Mouse (Mus musculus): ENCODE results near the gene Casp3. TPM values are rescaled to one million over a fixed set of nuclear protein-coding genes. Genes with fewer than 3 reads are reported as not detected.
A peak's percentile ranks its signal among the peaks of the same experiment; 100 is the strongest.

The Casp3 gene
- total RNA-seq, 1 experiment from 2014 or later = 165 TPM

DNA sequence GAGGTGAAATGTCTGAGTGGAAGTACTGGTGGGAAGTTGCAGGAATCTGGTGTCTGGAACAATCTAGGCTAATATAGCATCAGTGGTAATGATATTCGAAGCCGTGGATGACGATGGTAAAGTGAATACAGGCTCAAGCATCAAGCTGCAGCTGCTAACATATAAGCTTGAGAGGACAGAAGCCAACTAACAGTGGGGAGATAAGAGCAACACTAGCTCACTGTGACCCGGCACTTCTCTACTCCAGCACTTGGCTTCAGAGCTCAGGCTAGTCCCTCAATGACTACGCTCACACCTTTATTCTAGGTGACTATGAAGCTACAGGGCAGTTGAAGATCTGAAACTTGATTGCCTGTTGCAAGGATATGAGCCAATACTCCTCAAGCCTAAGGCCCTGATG lies 18.3 kb upstream of the Casp3 start:
- no peak for ATAC-seq (replicated peaks in 1 of 2; ENCODE audit: insufficient read depth in 1 of 2, low FRiP score in 2 of 2, low TSS enrichment in 1 of 2, low read depth in 1 of 2, poor library complexity in 2 of 2, severe bottlenecking in 2 of 2)

DNA sequence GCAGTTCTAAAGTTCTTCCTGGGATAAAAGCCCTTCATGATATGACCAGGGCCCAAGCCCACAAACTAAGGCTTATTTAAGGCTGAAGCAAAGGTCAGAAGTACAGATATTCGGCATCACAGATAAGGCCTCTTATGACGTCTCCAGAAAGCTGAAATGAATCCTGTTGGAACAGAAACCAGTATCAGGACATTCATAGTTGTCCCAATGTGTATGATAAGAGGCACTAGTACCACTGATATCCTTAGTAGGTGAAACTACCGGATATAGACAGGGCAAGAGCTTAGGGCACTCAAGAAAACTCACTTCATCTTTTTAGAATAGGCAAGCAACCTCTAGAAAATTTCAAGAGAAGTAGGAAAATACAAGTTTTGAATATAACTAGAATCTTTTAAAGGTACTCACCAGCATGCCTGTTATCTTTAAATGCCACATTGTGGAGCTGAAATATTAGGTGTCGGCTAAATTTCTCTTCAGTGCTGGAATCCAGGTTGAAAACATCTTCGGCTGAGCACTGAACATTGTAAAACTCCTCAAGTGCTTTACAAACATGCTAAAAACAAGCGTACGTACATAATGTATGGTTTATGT lies 17.7 kb upstream of the Casp3 start:
- no peak for ATAC-seq (replicated peaks in 1 of 2; ENCODE audit: insufficient read depth in 1 of 2, low FRiP score in 2 of 2, low TSS enrichment in 1 of 2, low read depth in 1 of 2, poor library complexity in 2 of 2, severe bottlenecking in 2 of 2)

- peak; percentile 69 to 77 for ATAC-seq (replicated peaks in 1 of 2; ENCODE audit: insufficient read depth in 1 of 2, low FRiP score in 2 of 2, low TSS enrichment in 1 of 2, low read depth in 1 of 2, poor library complexity in 2 of 2, severe bottlenecking in 2 of 2)
Observed at GRCm38 (mm10) chr8:46600959-46601707, 16.0 kb upstream of the Casp3 start.

GRCm38 (mm10) chr8:46603587-46603986 lies 13.5 kb upstream of the Casp3 start:
- ATAC-seq (replicated peaks in 1 of 2; ENCODE audit: insufficient read depth in 1 of 2, low FRiP score in 2 of 2, low TSS enrichment in 1 of 2, low read depth in 1 of 2, poor library complexity in 2 of 2, severe bottlenecking in 2 of 2) = no peak

- ATAC-seq (replicated peaks in 1 of 2; ENCODE audit: insufficient read depth in 1 of 2, low FRiP score in 2 of 2, low TSS enrichment in 1 of 2, low read depth in 1 of 2, poor library complexity in 2 of 2, severe bottlenecking in 2 of 2) = no peak
Observed at GRCm38 (mm10) chr8:46606930-46607329, 10.2 kb upstream of the Casp3 start.

- ATAC-seq (replicated peaks in 1 of 2; ENCODE audit: insufficient read depth in 1 of 2, low FRiP score in 2 of 2, low TSS enrichment in 1 of 2, low read depth in 1 of 2, poor library complexity in 2 of 2, severe bottlenecking in 2 of 2) = no peak
Observed at GRCm38 (mm10) chr8:46611557-46611956, 5.5 kb upstream of the Casp3 start.

- no peak for ATAC-seq (replicated peaks in 1 of 2; ENCODE audit: insufficient read depth in 1 of 2, low FRiP score in 2 of 2, low TSS enrichment in 1 of 2, low read depth in 1 of 2, poor library complexity in 2 of 2, severe bottlenecking in 2 of 2)
Observed at GRCm38 (mm10) chr8:46612913-46613312, 4.2 kb upstream of the Casp3 start.

DNA sequence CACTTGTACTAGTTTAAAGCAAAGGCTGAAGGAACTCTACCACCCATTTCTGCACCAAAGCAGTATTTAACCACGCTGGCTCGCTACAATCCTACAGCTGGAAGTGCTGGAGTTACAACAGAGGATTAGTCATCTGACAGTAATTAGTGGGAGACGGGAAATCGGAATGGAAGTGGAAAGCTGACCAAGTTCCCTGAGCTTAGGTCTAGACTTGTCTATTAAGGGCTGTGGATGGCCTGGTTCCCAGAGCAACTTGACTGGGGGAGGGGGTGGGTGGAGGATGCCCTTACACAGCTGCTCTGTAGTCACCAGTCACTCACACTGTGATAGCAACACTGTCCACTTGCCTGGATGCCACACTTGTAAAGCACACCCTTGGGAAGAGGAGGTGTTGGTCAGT lies 3.7 kb upstream of the Casp3 start:
- ATAC-seq (replicated peaks in 1 of 2; ENCODE audit: insufficient read depth in 1 of 2, low FRiP score in 2 of 2, low TSS enrichment in 1 of 2, low read depth in 1 of 2, poor library complexity in 2 of 2, severe bottlenecking in 2 of 2) = no peak

DNA sequence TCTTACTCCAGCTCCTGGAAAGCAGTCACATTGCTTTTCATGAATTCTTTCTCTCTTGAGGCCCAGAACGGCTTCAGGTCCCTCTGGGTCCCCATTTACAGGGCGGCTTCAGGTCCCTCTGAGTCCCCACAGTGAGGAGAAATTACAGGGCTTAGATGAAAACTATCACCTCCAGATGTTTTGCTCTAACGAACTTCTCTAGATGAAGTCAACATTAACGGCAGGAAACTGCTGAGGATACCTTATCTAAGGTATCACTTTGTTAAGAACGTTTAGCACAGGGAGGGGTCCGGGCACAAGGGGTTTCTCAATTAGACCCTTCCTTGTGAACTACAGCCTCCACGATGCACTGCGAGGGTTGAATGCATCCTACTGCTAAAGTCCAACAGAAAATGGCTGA lies 1.2 kb upstream of the Casp3 start:
- ATAC-seq (replicated peaks in 1 of 2; ENCODE audit: insufficient read depth in 1 of 2, low FRiP score in 2 of 2, low TSS enrichment in 1 of 2, low read depth in 1 of 2, poor library complexity in 2 of 2, severe bottlenecking in 2 of 2) = no peak

DNA sequence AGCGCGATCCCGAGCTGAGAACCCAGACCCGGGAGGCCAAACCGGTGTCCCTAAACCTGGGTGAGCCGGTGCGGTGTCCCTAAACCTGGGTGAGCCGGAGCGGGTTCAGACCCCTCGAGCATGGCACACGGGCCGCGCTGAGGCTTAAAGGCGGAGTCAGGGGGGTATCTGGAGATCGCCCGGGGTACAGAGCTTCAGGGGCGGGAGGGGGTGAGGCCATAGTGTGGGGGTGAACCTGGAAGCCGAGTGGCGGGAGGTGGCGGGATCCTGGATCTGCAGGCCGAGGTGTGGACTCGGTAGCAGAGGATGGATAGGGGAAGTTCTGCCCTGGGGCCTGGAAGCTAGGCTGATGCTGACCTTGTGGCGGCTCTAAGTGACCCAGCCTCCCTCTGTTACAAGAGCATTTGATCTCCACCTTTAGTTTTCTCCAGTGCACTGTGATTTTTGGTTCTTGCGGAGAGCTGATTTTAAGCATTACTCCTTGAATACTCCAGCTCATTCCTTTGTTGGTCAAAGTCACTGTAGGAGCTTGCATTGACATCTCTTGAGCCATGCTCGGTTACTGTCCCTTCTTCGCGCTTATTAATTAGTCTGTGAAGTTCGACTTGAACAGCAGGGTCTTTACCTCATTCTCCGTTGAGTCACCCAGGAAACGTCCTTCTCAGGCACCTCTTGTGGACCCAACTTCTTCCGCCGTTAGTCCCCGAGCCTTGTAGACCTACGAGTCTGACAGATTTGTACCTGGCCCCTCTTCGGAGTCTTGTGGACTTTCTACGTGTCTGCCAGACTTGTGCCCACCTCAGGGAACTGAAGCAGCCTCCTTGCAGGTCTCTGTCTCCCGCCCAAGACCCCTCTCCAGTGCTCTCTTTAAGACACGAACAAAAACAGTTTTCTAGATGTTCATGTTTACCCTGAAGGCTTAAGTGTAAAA lies 864 bp downstream of the Casp3 start:
- ATAC-seq (replicated peaks in 1 of 2; ENCODE audit: insufficient read depth in 1 of 2, low FRiP score in 2 of 2, low TSS enrichment in 1 of 2, low read depth in 1 of 2, poor library complexity in 2 of 2, severe bottlenecking in 2 of 2) = peak; percentile 30 to 43

- no peak for ATAC-seq (replicated peaks in 1 of 2; ENCODE audit: insufficient read depth in 1 of 2, low FRiP score in 2 of 2, low TSS enrichment in 1 of 2, low read depth in 1 of 2, poor library complexity in 2 of 2, severe bottlenecking in 2 of 2)
Observed at GRCm38 (mm10) chr8:46618639-46619320, 1.7 kb downstream of the Casp3 start.

DNA sequence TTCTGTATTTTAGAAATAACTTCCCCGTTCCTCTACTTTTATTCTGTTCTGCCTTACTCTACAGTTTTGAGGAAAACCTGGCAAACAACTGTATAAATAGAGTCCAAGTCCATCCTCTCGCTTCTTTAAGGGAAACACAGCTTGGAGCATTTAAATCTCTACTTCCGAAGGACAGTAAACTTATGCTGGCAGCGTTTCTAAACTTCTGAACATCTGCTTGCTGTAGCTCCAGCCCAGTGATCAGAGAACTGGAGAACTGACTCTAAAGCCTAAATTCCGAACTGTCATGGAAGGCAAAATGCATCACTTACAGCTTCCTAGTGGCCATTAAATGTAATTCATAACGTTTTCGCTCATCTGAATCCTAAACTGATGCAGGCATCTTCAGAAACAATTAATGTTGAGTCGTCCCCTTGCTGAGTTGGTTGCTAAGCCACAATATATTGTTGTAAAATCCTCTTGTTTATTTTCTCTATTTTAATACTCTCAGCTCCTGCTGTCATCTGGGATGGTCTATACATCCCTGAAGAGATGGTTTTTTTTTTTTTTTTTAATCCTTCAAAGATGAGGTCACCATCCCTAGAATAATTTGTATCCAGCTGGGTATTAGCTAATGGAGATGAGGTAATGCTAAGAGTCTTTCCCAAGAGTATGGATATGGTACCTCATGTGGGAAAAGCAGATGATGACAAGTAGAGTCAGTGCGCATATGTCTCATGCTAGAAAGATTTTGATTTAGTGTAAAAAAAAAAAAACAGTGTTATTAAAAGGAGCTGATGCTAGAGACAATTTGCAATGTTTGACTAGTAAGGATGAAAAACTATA lies 5.6 kb downstream of the Casp3 start:
- no peak for ATAC-seq (replicated peaks in 1 of 2; ENCODE audit: insufficient read depth in 1 of 2, low FRiP score in 2 of 2, low TSS enrichment in 1 of 2, low read depth in 1 of 2, poor library complexity in 2 of 2, severe bottlenecking in 2 of 2)

DNA sequence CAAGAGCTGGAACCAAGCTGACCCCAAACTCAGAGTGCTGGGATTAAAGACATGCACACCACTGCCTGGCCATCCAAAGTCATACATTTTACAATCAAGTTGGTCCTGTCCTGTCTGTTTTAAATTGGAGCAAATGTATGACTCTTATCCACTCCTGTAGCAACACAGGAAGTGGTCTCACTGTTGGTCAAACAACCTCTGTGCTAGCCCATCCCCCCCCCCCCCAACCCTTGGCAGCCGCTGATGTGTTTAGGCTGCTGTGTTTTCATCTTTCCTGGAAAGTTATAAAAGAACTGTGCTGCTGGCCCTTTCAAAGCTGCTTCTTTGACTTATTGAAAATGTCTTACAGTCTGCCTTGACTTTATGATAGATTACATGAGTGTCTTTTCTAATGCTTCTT lies 8.1 kb downstream of the Casp3 start:
- no peak; a peak in 1 of 4 replicates for ATAC-seq (replicated peaks in 1 of 2; ENCODE audit: insufficient read depth in 1 of 2, low FRiP score in 2 of 2, low TSS enrichment in 1 of 2, low read depth in 1 of 2, poor library complexity in 2 of 2, severe bottlenecking in 2 of 2)

- ATAC-seq (replicated peaks in 1 of 2; ENCODE audit: insufficient read depth in 1 of 2, low FRiP score in 2 of 2, low TSS enrichment in 1 of 2, low read depth in 1 of 2, poor library complexity in 2 of 2, severe bottlenecking in 2 of 2) = no peak
Observed at GRCm38 (mm10) chr8:46626642-46627041, 9.6 kb downstream of the Casp3 start.

DNA sequence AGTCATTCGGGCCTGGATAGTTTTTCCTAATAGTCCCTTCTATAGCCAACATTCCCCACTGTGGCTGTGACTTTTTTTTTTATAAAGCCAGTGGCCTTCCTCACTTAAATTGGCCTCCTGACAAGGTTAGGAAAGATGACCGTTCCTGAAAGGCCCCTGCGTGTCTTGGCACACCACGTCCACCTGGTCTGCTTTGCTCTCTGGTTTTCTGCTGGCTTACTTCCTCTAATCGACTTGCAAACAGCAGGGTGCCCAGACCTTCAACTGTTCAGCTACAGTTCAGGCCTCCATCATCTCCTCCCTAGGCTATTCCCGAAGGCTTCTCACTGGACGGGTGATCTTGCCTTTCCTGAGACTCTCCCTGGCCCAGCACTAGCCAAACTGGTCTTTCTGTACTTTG lies 10.8 kb downstream of the Casp3 start:
- peak; percentile 41 to 59; a peak in 2 of 4 replicates for ATAC-seq (replicated peaks in 1 of 2; ENCODE audit: insufficient read depth in 1 of 2, low FRiP score in 2 of 2, low TSS enrichment in 1 of 2, low read depth in 1 of 2, poor library complexity in 2 of 2, severe bottlenecking in 2 of 2)

- ATAC-seq (replicated peaks in 1 of 2; ENCODE audit: insufficient read depth in 1 of 2, low FRiP score in 2 of 2, low TSS enrichment in 1 of 2, low read depth in 1 of 2, poor library complexity in 2 of 2, severe bottlenecking in 2 of 2) = peak; percentile 49 to 62; a peak in 3 of 4 replicates
Observed at GRCm38 (mm10) chr8:46628645-46629044, 11.6 kb downstream of the Casp3 start.

DNA sequence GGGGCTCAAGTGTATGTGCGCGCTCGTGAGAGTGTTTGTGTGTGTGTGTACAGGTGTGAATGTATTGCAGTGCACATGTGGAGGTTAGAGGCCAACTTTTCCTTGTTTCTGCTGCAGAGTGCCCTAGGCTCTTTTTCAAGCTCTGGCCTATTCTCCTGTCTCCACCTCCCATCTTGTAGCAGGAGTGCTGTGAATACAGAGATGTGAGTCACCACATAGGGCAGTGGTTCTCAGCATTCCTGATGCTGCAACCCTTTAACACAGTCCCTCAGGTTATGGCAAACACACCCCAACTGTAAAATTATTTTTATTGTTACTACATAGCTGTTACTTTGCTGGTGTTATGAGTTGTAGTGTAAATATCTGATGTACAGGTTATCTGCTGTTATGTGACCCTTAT lies 13.3 kb downstream of the Casp3 start:
- ATAC-seq (replicated peaks in 1 of 2; ENCODE audit: insufficient read depth in 1 of 2, low FRiP score in 2 of 2, low TSS enrichment in 1 of 2, low read depth in 1 of 2, poor library complexity in 2 of 2, severe bottlenecking in 2 of 2) = no peak

Measured in hematopoietic stem cell, adult 5-6 weeks (primary cell).